Mouse (Mus musculus) central nervous system, embryonic 14 days (tissue): ENCODE data around the gene Abcb4. TPM values are rescaled to one million over a fixed set of nuclear protein-coding genes. Genes with fewer than 3 reads are reported as not detected.

Experiments used
- polyA plus RNA-seq: library from polyadenylated mRNA; depleted of rRNA; stranded (reverse); fragments of >200 nt; gene quantifications from 2 replicates; pipeline ENCODE4 v1.2.3, GENCODE M21; 2012; rRNA removed

Abcb4 gene
- 0.34 and 0.36 TPM in 2 replicates for polyA plus RNA-seq

GRCm38 (mm10) chr5:8893300-8894103 lies at the start of gene Abcb4:
TSS of gene Abcb4 (plus strand) at chr5:8893717.

DNA sequence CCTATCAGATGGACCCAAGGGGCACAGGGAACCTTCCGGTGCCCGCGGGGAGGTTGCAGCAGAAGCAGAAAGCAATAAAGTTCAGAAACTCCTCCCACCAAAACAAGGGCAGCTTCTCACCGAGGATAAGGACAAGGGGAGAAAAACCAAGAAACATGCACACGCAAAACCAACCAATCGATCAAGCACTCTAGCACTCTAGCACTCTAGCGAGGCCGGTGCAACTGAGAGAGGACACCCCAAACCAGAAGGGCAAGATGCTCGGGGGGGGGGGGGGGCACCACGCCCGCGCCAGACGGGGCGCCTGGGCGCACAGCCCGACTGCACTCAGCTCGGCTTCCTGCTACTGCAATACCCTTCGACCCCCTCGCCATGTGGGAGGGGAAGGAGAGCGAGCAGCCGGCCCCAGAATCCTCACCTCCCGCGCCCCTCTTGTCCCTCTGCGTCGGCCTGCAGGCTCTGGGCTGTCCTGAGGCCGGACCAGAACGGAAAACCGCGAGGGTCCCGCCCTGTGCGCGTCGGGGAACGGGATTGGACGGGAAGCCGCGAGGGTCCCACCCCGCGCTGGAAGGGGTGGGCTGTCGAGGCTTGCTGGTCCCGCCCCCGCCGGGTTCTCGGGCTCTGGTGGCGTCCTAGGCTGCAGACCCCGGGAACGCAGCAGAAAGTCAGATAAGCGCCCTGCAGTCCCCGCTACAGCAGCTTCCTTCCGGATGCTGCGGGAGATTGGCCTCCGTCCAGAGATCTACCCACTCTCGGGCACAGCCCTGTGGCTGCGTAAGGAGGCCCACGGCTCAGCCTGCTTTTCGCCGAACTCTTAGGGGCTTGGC lies 103.4 kb downstream of the Abcb4 start, which contains the start of gene Crot:
Gene Crot, minus strand, starts transcription at position 639 of the 827 bp plus-strand sequence.

Other genes with a start within 250 kb of the Abcb4 start
- gene Abcb1a, start 233.6 kb upstream of the Abcb4 start, polyA plus RNA-seq: 3.1 and 3.2 TPM in 2 replicates
- gene Abcb1b, start 95.6 kb upstream of the Abcb4 start, polyA plus RNA-seq: 0.53 and 0.68 TPM in 2 replicates
- gene Crot, start 103.6 kb downstream of the Abcb4 start, polyA plus RNA-seq: 16.1 and 17.2 TPM in 2 replicates
- 6.0 and 6.7 TPM in 2 replicates for gene Tmem243, start 207.0 kb downstream of the Abcb4 start, polyA plus RNA-seq